Comparison of ENCODE assay signal across 7 mouse cellular contexts in genomic region chr10:91270268-91270954, GRCm38 (mm10).
DNase-seq lines count a peak whose midpoint lies in the region; ATAC-seq and TF ChIP-seq lines count a peak whose summit lies in the region.

No protein-coding gene starts in this region.

- peak; percentile 39 to 66 for DNase-seq in cerebellum, postnatal 25 days
- DNase-seq in gastrocnemius, adult 2 months = peak; percentile 68
- DNase-seq in left cerebral cortex, postnatal 4 days = peak; percentile 61
- peak; percentile 80 for DNase-seq in midbrain, embryonic 10.5 days (ENCODE audit: low spot score)
- peak; percentile 27 for DNase-seq in skeletal muscle tissue, adult 2 months (ENCODE audit: low read depth, low spot score)

- TF ChIP-seq CTCF in gastrocnemius, adult 2 months (IDR thresholded peaks at IDR 0.05) = peak; percentile 66

- peak overlapping the region; percentile 56 for H3K4me3 ChIP-seq in gastrocnemius, adult 2 months
- H3K4me3 ChIP-seq in hindbrain, embryonic 15.5 days = no peak overlapping the region
- 0 out of 2 replicates have a peak overlapping the region, but pooled peaks have one; percentile 1 for H3K4me3 ChIP-seq in midbrain, embryonic 10.5 days

- no peaks in the 10 kb centered on the region for H3K9me3 ChIP-seq in hindbrain, embryonic 15.5 days
- H3K9me3 ChIP-seq in midbrain, embryonic 10.5 days (replicated peaks) = no peaks in the 10 kb centered on the region

- H3K9ac ChIP-seq in hindbrain, embryonic 15.5 days = no peak overlapping the region

- H3K4me1 ChIP-seq in hindbrain, embryonic 15.5 days (replicated peaks) = peaks cover 20% of the 10 kb centered on the region
- peaks cover 17% of the 10 kb centered on the region for H3K4me1 ChIP-seq in midbrain, embryonic 10.5 days

- H3K36me3 ChIP-seq in hindbrain, embryonic 15.5 days = no peaks in the 10 kb centered on the region
- H3K36me3 ChIP-seq in midbrain, embryonic 10.5 days = no peaks in the 10 kb centered on the region

- H3K27ac ChIP-seq in gastrocnemius, adult 2 months = no peak overlapping the region
- no peak overlapping the region for H3K27ac ChIP-seq in hindbrain, embryonic 15.5 days (replicated peaks)
- H3K27ac ChIP-seq in midbrain, embryonic 10.5 days (replicated peaks) = peak overlapping the region; percentile 73

- intact Hi-C loops in gastrocnemius, adult 2 months (cut with DNase I) = no loop called here
- intact Hi-C loops in left cerebral cortex, postnatal 4 days (cut with DNase I) = loop anchor here (2.0 kb wide), 1 partner anchor 1744 kb away; no protein-coding TSS in a partner anchor

- no peaks in the 10 kb centered on the region for H3K27me3 ChIP-seq in hindbrain, embryonic 15.5 days
- no peaks in the 10 kb centered on the region for H3K27me3 ChIP-seq in midbrain, embryonic 10.5 days (ENCODE audit: low read depth, poor library complexity, severe bottlenecking)

- H3K4me2 ChIP-seq in hindbrain, embryonic 15.5 days = peak overlapping the region; percentile 39

- WGBS in hindbrain, embryonic 15.5 days = 25% methylated on average over 14 of the region's 14 CpGs
- WGBS in midbrain, embryonic 10.5 days = 23% methylated on average over 14 of the region's 14 CpGs

- ATAC-seq in activated CD4-positive, CD25-positive, alpha-beta regulatory T cell, adult 4 months = peak; percentile 96
- peak; percentile 76 for ATAC-seq in hindbrain, embryonic 15.5 days (ENCODE audit: low FRiP score, low read depth)

Comparison
In these comparisons a context has a peak if more than half of its experiments do, and no peak if none do; other contexts are left out.
1. DNase-seq: peak in every context shown above with its lines; median percentile 80 in midbrain, embryonic 10.5 days; 68 in gastrocnemius, adult 2 months; 61 in left cerebral cortex, postnatal 4 days; 52 in cerebellum, postnatal 25 days; 27 in skeletal muscle tissue, adult 2 months.